ENCODE assay signal across 8 mouse cellular contexts in genomic region chr9:122615351-122615750, GRCm38 (mm10).
DNase-seq lines count a peak whose midpoint lies in the region; ATAC-seq lines count a peak whose summit lies in the region.

No protein-coding gene starts in this region.

- no peaks in the 10 kb centered on the region for H3K4me1 ChIP-seq in embryonic facial prominence, embryonic 11.5 days (ENCODE audit: control insufficient read depth, insufficient read depth, low read length)
- no peaks in the 10 kb centered on the region for H3K4me1 ChIP-seq in limb, embryonic 11.5 days (ENCODE audit: control insufficient read depth, insufficient read depth, low read length)

- 0 out of 2 replicates have a peak, but pooled peaks have one; percentile 59 for ATAC-seq in embryonic facial prominence, embryonic 11.5 days (replicated peaks; ENCODE audit: insufficient number of reproducible peaks, low FRiP score, low TSS enrichment, low read depth)
- no peak for ATAC-seq in limb, embryonic 11.5 days (ENCODE audit: insufficient number of reproducible peaks, low FRiP score, low TSS enrichment, low read depth)

- DNase-seq in cerebellum, adult 11 months: peak; percentile 12
- DNase-seq in cerebellum, adult 9-10 months: no peak
- peak; percentile 19 for DNase-seq in thymus, postnatal 0 days (ENCODE audit: low spot score)
- DNase-seq in thymus, postnatal 10 days (ENCODE audit: low spot score in 2 of 2): no peak
- DNase-seq in embryonic facial prominence, embryonic 11.5 days (ENCODE audit: low spot score): peak; percentile 57
- peak; percentile 40 for DNase-seq in limb, embryonic 11.5 days (ENCODE audit: low spot score)
- DNase-seq in neural tube, embryonic 10.5 days (ENCODE audit: extremely low spot score, low spot score): peak; percentile 30
- DNase-seq in right cerebral cortex, adult 18-20 months: no peak

- H3K27me3 ChIP-seq in embryonic facial prominence, embryonic 11.5 days (ENCODE audit: control insufficient read depth, insufficient read depth, low read length): no peaks in the 10 kb centered on the region
- H3K27me3 ChIP-seq in limb, embryonic 11.5 days (ENCODE audit: control insufficient read depth, insufficient read depth, low read length): no peaks in the 10 kb centered on the region

- H3K4me3 ChIP-seq in embryonic facial prominence, embryonic 11.5 days (ENCODE audit: low read depth, low read length): no peak overlapping the region
- no peak overlapping the region for H3K4me3 ChIP-seq in limb, embryonic 11.5 days (ENCODE audit: low read depth, low read length)

- H3K36me3 ChIP-seq in embryonic facial prominence, embryonic 11.5 days (replicated peaks; ENCODE audit: control insufficient read depth, insufficient read depth, low read depth, low read length): no peaks in the 10 kb centered on the region
- H3K36me3 ChIP-seq in limb, embryonic 11.5 days (ENCODE audit: control insufficient read depth, insufficient read depth, low read length): no peaks in the 10 kb centered on the region

- no peaks in the 10 kb centered on the region for H3K9me3 ChIP-seq in embryonic facial prominence, embryonic 11.5 days (replicated peaks; ENCODE audit: control insufficient read depth, low read length)
- H3K9me3 ChIP-seq in limb, embryonic 11.5 days (ENCODE audit: control insufficient read depth, low read length): no peaks in the 10 kb centered on the region

- no peak overlapping the region for H3K9ac ChIP-seq in embryonic facial prominence, embryonic 11.5 days (replicated peaks; ENCODE audit: low read length)
- no peak overlapping the region for H3K9ac ChIP-seq in limb, embryonic 11.5 days (ENCODE audit: low read length)

- WGBS in embryonic facial prominence, embryonic 11.5 days: 20% methylated on average over 4 of the region's 4 CpGs
- 18% methylated on average over 4 of the region's 4 CpGs for WGBS in limb, embryonic 11.5 days

- H3K4me2 ChIP-seq in embryonic facial prominence, embryonic 11.5 days (ENCODE audit: low read depth, low read length): no peak overlapping the region
- no peak overlapping the region for H3K4me2 ChIP-seq in limb, embryonic 11.5 days (ENCODE audit: low read depth, severe bottlenecking)

- no peak overlapping the region for H3K27ac ChIP-seq in embryonic facial prominence, embryonic 11.5 days (replicated peaks; ENCODE audit: low read depth, low read length)
- H3K27ac ChIP-seq in limb, embryonic 11.5 days (replicated peaks; ENCODE audit: low read depth, low read length): no peak overlapping the region

Comparison
In these comparisons a context has a peak if more than half of its experiments do, and no peak if none do; other contexts are left out.
1. DNase-seq: peak in cerebellum, adult 11 months (single experiment), thymus, postnatal 0 days (single experiment), embryonic facial prominence, embryonic 11.5 days (single experiment), limb, embryonic 11.5 days (single experiment) and neural tube, embryonic 10.5 days (single experiment); none in cerebellum, adult 9-10 months (single experiment), thymus, postnatal 10 days (0 of 2) and right cerebral cortex, adult 18-20 months (single experiment).